8 mouse cellular contexts compared by ENCODE assay signal in genomic region chr2:152225536-152225935, GRCm38 (mm10). TPM values are rescaled to one million over a fixed set of nuclear protein-coding genes. Genes with fewer than 3 reads are reported as not detected.
DNase-seq lines count a peak whose midpoint lies in the region; ATAC-seq and TF ChIP-seq lines count a peak whose summit lies in the region.
"Had no signal": no experiment of that assay in that cellular context is flagged by ENCODE, and none has a peak within 500 bp of the region (broad histone marks: within the 10 kb centered on the region; RNA-seq: fewer than 3 reads in every experiment).

No protein-coding gene starts in this region.

- no peak for ATAC-seq in intestine, embryonic 14.5 days (replicated peaks; ENCODE audit: low FRiP score, low TSS enrichment, low read depth)
- ATAC-seq in intestine, postnatal 0 days, result no peak
- ATAC-seq in liver, postnatal 0 days, result no peak

- no peak for TF ChIP-seq CTCF in intestine, postnatal 0 days (IDR thresholded peaks at IDR 0.05; ENCODE audit: low read depth)
- TF ChIP-seq CTCF in liver, postnatal 0 days (IDR thresholded peaks at IDR 0.05; ENCODE audit: low read depth), result no peak

- no peaks in the 10 kb centered on the region for H3K27me3 ChIP-seq in intestine, embryonic 14.5 days (replicated peaks; ENCODE audit: control insufficient read depth, insufficient read depth, low read length)
- no peaks in the 10 kb centered on the region for H3K27me3 ChIP-seq in intestine, postnatal 0 days (replicated peaks; ENCODE audit: control insufficient read depth, insufficient read depth, low read length)
- H3K27me3 ChIP-seq in embryonic facial prominence, embryonic 10.5 days (replicated peaks; ENCODE audit: low read depth, poor library complexity, severe bottlenecking), result no peaks in the 10 kb centered on the region
- no peaks in the 10 kb centered on the region for H3K27me3 ChIP-seq in liver, postnatal 0 days (ENCODE audit: insufficient read depth, low read length)

- H3K27ac ChIP-seq in intestine, embryonic 14.5 days (ENCODE audit: low read depth), result peak overlapping the region; percentile 96; the same call in 1 of the 2 replicates
- H3K27ac ChIP-seq in intestine, postnatal 0 days (ENCODE audit: low read depth, low read length), result no peak overlapping the region
- H3K27ac ChIP-seq in ES-E14 (ENCODE audit: insufficient read depth, low read depth, low read length, poor library complexity, severe bottlenecking), result no peak overlapping the region; the same call in 1 of the 2 replicates
- H3K27ac ChIP-seq in embryonic facial prominence, embryonic 10.5 days (replicated peaks), result peak overlapping the region; percentile 97
- no peak overlapping the region for H3K27ac ChIP-seq in liver, postnatal 0 days (ENCODE audit: low read depth)

- no peaks in the 10 kb centered on the region for H3K36me3 ChIP-seq in intestine, embryonic 14.5 days (ENCODE audit: control insufficient read depth, insufficient read depth, low read length)
- 0 out of 2 replicates have a peak, but pooled peaks cover 5% of the 10 kb centered on the region for H3K36me3 ChIP-seq in intestine, postnatal 0 days (ENCODE audit: control insufficient read depth, insufficient read depth)
- peaks cover 4% of the 10 kb centered on the region; the same call in 1 of the 2 replicates for H3K36me3 ChIP-seq in ES-E14 (ENCODE audit: control insufficient read depth, insufficient read depth, low read length, poor library complexity, severe bottlenecking)
- H3K36me3 ChIP-seq in embryonic facial prominence, embryonic 10.5 days (replicated peaks), result peaks cover 17% of the 10 kb centered on the region
- no peaks in the 10 kb centered on the region for H3K36me3 ChIP-seq in liver, postnatal 0 days (replicated peaks; ENCODE audit: insufficient read depth, low read length)

- H3K4me2 ChIP-seq in intestine, embryonic 14.5 days (ENCODE audit: low read length), result peak overlapping the region; percentile 57
- no peak overlapping the region for H3K4me2 ChIP-seq in intestine, postnatal 0 days (replicated peaks; ENCODE audit: low read depth)
- peak overlapping the region; percentile 75 for H3K4me2 ChIP-seq in liver, postnatal 0 days (ENCODE audit: low read depth, low read length)

- DNase-seq in intestine, embryonic 14.5 days (ENCODE audit: low spot score), result no peak
- no peak for DNase-seq in ES-E14 (ENCODE audit: low read depth, low spot score)
- no peak for DNase-seq in embryonic facial prominence, embryonic 10.5 days (ENCODE audit: low spot score)
- DNase-seq in liver, postnatal 0 days, result no peak
- no peak for DNase-seq in frontal cortex, adult 2 months (ENCODE audit: extremely low spot score in 1 of 2, low spot score in 1 of 2)
- no peak for DNase-seq in gastrocnemius, postnatal 4 days (ENCODE audit: low spot score in 2 of 2)
- DNase-seq: gastrocnemius, postnatal 36 days had no signal

- TF ChIP-seq EP300 in liver, postnatal 0 days (IDR thresholded peaks at IDR 0.05; ENCODE audit: low read depth), result no peak

- no peaks in the 10 kb centered on the region for H3K9me3 ChIP-seq in intestine, embryonic 14.5 days (ENCODE audit: control insufficient read depth, low read length)
- no peaks in the 10 kb centered on the region for H3K9me3 ChIP-seq in intestine, postnatal 0 days (ENCODE audit: control insufficient read depth)
- no peaks in the 10 kb centered on the region for H3K9me3 ChIP-seq in ES-E14 (ENCODE audit: control insufficient read depth, insufficient read depth, low read depth, low read length)
- no peaks in the 10 kb centered on the region for H3K9me3 ChIP-seq in embryonic facial prominence, embryonic 10.5 days
- no peaks in the 10 kb centered on the region for H3K9me3 ChIP-seq in liver, postnatal 0 days (ENCODE audit: low read length)

- WGBS in intestine, embryonic 14.5 days, result 73% methylated on average over 7 of the region's 7 CpGs
- WGBS in intestine, postnatal 0 days, result 76% methylated on average over 7 of the region's 7 CpGs
- WGBS in embryonic facial prominence, embryonic 10.5 days, result 79% methylated on average over 7 of the region's 7 CpGs
- WGBS in liver, postnatal 0 days (ENCODE audit: insufficient replicate concordance), result 79% methylated on average over 7 of the region's 7 CpGs

- in situ Hi-C loops in ES-E14 (cut with MboI; ENCODE audit: low sequenced_read_pairs in 2 of 2, unreplicated experiment in 2 of 2), result no loop called here

- H3K4me1 ChIP-seq in intestine, embryonic 14.5 days (replicated peaks; ENCODE audit: control insufficient read depth, insufficient read depth, low read length), result peaks cover 11% of the 10 kb centered on the region
- peaks cover 10% of the 10 kb centered on the region; the same call in 1 of the 2 replicates for H3K4me1 ChIP-seq in intestine, postnatal 0 days (replicated peaks; ENCODE audit: control insufficient read depth, insufficient read depth, low read length)
- peaks cover 3 to 15% of the 10 kb centered on the region in 2 experiments; a peak in 3 of 4 replicates for H3K4me1 ChIP-seq in ES-E14 (ENCODE audit: control insufficient read depth in 2 of 2, insufficient read depth in 2 of 2, low read length in 2 of 2, poor library complexity in 1 of 2)
- H3K4me1 ChIP-seq in embryonic facial prominence, embryonic 10.5 days, result peaks cover 22% of the 10 kb centered on the region
- H3K4me1 ChIP-seq in liver, postnatal 0 days (ENCODE audit: insufficient read depth), result peaks cover 21% of the 10 kb centered on the region

- H3K9ac ChIP-seq in intestine, embryonic 14.5 days (ENCODE audit: low read length), result no peak overlapping the region
- no peak overlapping the region for H3K9ac ChIP-seq in intestine, postnatal 0 days (ENCODE audit: low read depth, low read length)
- H3K9ac ChIP-seq in ES-E14 (ENCODE audit: insufficient read depth, low read depth, low read length, poor library complexity, severe bottlenecking), result peak overlapping the region; percentile 61; the same call in 1 of the 2 replicates
- H3K9ac ChIP-seq in liver, postnatal 0 days (replicated peaks), result 0 out of 2 replicates have a peak overlapping the region, but pooled peaks have one; percentile 96

- no peak overlapping the region for H3K4me3 ChIP-seq in intestine, embryonic 14.5 days (ENCODE audit: low read depth, low read length)
- no peak overlapping the region for H3K4me3 ChIP-seq in intestine, postnatal 0 days (ENCODE audit: low read depth, low read length)
- peak overlapping the region in 1 of 2 experiments; percentile 90; a peak in 1 of 4 replicates for H3K4me3 ChIP-seq in ES-E14 (ENCODE audit: insufficient read depth in 1 of 2, low read depth in 1 of 2, low read length in 2 of 2, poor library complexity in 1 of 2, severe bottlenecking in 1 of 2)
- H3K4me3 ChIP-seq in embryonic facial prominence, embryonic 10.5 days, result peak overlapping the region; percentile 89; the same call in 1 of the 2 replicates
- peak overlapping the region; percentile 95; the same call in 1 of the 2 replicates for H3K4me3 ChIP-seq in liver, postnatal 0 days (ENCODE audit: low read depth, low read length)

TF ChIP-seq in ES-E14, 5 proteins besides CTCF, POLR2A, EP300 and RAD21:
- no peak for TF ChIP-seq HCFC1 (IDR thresholded peaks at IDR 0.05; ENCODE audit: borderline replicate concordance, insufficient read depth, low read length)
TF ChIP-seq in ES-E14: peak in this region for 0.

RNA-seq across cellular contexts. Expression of gene Csnk2a1, which starts 1.1 kb away (rescaled TPM):
- 87.5 and 112 TPM in 2 replicates for polyA plus RNA-seq in intestine, embryonic 14.5 days (2014; fragmentation: Nextera tagmentation; extraction: Ambion mirVana)
- 74.7 and 83.2 TPM in 2 replicates for polyA plus RNA-seq in intestine, postnatal 0 days (2015; fragmentation: Nextera tagmentation; extraction: Ambion mirVana)
- total RNA-seq in ES-E14 (2012; rRNA removed), result 116 and 134 TPM in 2 replicates
- 77.8 and 82.6 TPM in 2 replicates for polyA plus RNA-seq in embryonic facial prominence, embryonic 10.5 days (2016; fragmentation: Nextera tagmentation; extraction: Ambion mirVana)
- 40.5 and 43.1 TPM in 2 replicates for polyA plus RNA-seq in liver, postnatal 0 days (2015; fragmentation: Nextera tagmentation; extraction: Ambion mirVana)
- polyA plus RNA-seq in frontal cortex, adult 2 months (2012; rRNA removed), result 74.1 and 80.0 TPM in 2 replicates
- 10 to 100 TPM; 77.4 to 89.6 TPM for total RNA-seq in gastrocnemius, postnatal 4 days (2021)

Comparison
In these comparisons a context has a peak if more than half of its experiments do, and no peak if none do; other contexts are left out.
1. H3K27ac ChIP-seq: peak in intestine, embryonic 14.5 days (single experiment) and embryonic facial prominence, embryonic 10.5 days (single experiment); none in intestine, postnatal 0 days (single experiment), ES-E14 (single experiment) and liver, postnatal 0 days (single experiment).
2. H3K4me3 ChIP-seq: peak in embryonic facial prominence, embryonic 10.5 days (single experiment) and liver, postnatal 0 days (single experiment); none in intestine, embryonic 14.5 days (single experiment) and intestine, postnatal 0 days (single experiment).
3. H3K9ac ChIP-seq: peak in ES-E14 (single experiment) and liver, postnatal 0 days (single experiment); none in intestine, embryonic 14.5 days (single experiment) and intestine, postnatal 0 days (single experiment).